Mouse (Mus musculus) lung, postnatal 0 days (tissue): ENCODE measurements around the gene Oasl2.

Source experiments
- CTCF ChIP-seq: IDR thresholded peaks from 2 replicates; pipeline ENCODE4 v1.5.1; 2016; ENCODE audit warnings: antibody characterized with exemption, mild to moderate bottlenecking
- EP300 ChIP-seq: IDR thresholded peaks from 2 replicates; pipeline ENCODE4 v1.6.1; 2016; ENCODE audit warnings: antibody characterized with exemption, mild to moderate bottlenecking, control low read depth

DNA sequence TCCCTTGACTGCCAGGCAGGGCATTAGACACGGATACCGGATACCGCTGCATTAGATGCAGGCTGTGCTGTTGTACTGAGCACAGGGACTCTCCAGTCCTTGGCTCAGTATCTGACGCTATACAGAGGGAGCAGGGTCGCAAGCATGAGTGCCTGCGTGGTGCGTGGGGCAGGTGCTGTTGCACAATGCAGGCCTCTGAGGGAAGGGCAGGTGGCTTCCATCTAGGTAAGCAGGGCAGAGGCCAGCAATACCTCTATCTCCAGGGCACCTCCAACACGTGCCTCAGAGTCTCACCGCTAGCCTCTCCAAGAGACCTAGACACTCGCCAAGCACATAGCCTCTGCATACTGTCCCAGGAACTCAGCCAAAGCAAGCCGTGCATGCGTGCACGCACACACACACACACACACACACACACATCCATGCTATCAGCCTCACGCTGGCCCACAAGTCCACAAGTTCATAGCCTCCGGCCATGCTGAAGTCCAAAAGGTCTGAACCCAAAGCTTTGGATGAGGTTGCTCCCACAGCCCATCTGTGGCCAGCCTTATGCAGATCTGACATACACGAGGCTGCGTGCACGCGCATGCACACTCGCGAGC is 54.6 kb downstream of the Oasl2 start:
- TF ChIP-seq CTCF (no peak), EP300 (no peak)
